11 mouse cellular contexts compared by ENCODE assay signal in genomic region chr17:26549148-26549809, GRCm38 (mm10). TPM values are rescaled to one million over a fixed set of nuclear protein-coding genes. Genes with fewer than 3 reads are reported as not detected.
A peak's percentile ranks its signal among the peaks of the same experiment; 100 is the strongest.
DNase-seq lines count a peak whose midpoint lies in the region; ATAC-seq and TF ChIP-seq lines count a peak whose summit lies in the region.
"Had no signal": no experiment of that assay in that cellular context is flagged by ENCODE, and none has a peak within 500 bp of the region (broad histone marks: within the 10 kb centered on the region; RNA-seq: fewer than 3 reads in every experiment).

No protein-coding gene starts in this region.

- no peak for ATAC-seq in neural tube, embryonic 12.5 days (ENCODE audit: low FRiP score, low read depth)
- ATAC-seq in erythroblast, adult 5-6 weeks (replicated peaks; ENCODE audit: low FRiP score, poor library complexity, severe bottlenecking), result peak; percentile 38; the same call in 1 of the 2 replicates
- no peak for ATAC-seq in limb, embryonic 14.5 days (ENCODE audit: low FRiP score, low read depth)
- no peak for ATAC-seq in hindbrain, embryonic 16.5 days

- H3K36me3 ChIP-seq in neural tube, embryonic 12.5 days, result no peaks in the 10 kb centered on the region
- H3K36me3 ChIP-seq in limb, embryonic 14.5 days (ENCODE audit: control insufficient read depth, insufficient read depth, low read length), result no peaks in the 10 kb centered on the region
- no peaks in the 10 kb centered on the region for H3K36me3 ChIP-seq in hindbrain, embryonic 16.5 days (ENCODE audit: control insufficient read depth, insufficient read depth, low read length)
- H3K36me3 ChIP-seq: hindbrain, embryonic 15.5 days; liver, embryonic 15.5 days had no signal

- no peak overlapping the region for H3K9ac ChIP-seq in neural tube, embryonic 12.5 days
- no peak overlapping the region for H3K9ac ChIP-seq in limb, embryonic 14.5 days (ENCODE audit: low read depth, low read length, severe bottlenecking)
- H3K9ac ChIP-seq in hindbrain, embryonic 16.5 days (ENCODE audit: low read depth, low read length), result no peak overlapping the region
- H3K9ac ChIP-seq: hindbrain, embryonic 15.5 days; liver, embryonic 15.5 days had no signal

- TF ChIP-seq POLR2A in limb, embryonic 14.5 days (IDR thresholded peaks at IDR 0.05; ENCODE audit: borderline replicate concordance, extremely low read depth, insufficient read depth, insufficient read length), result no peak

- peaks cover 7% of the 10 kb centered on the region; the same call in 1 of the 2 replicates for H3K27me3 ChIP-seq in neural tube, embryonic 12.5 days (replicated peaks)
- H3K27me3 ChIP-seq in limb, embryonic 14.5 days (ENCODE audit: control insufficient read depth, insufficient read depth, low read length), result 0 out of 2 replicates have a peak, but pooled peaks cover 5% of the 10 kb centered on the region
- no peaks in the 10 kb centered on the region; the same call in 1 of the 2 replicates for H3K27me3 ChIP-seq in hindbrain, embryonic 16.5 days (replicated peaks; ENCODE audit: control insufficient read depth, insufficient read depth, low read length)
- H3K27me3 ChIP-seq: hindbrain, embryonic 15.5 days had no signal

- 0 out of 2 replicates have a peak, but pooled peaks cover 4% of the 10 kb centered on the region for H3K4me1 ChIP-seq in neural tube, embryonic 12.5 days
- H3K4me1 ChIP-seq in limb, embryonic 14.5 days (ENCODE audit: control insufficient read depth, insufficient read depth, low read length), result peaks cover 3% of the 10 kb centered on the region; the same call in 1 of the 2 replicates
- H3K4me1 ChIP-seq in hindbrain, embryonic 16.5 days (ENCODE audit: control insufficient read depth, insufficient read depth, low read depth, low read length), result no peaks in the 10 kb centered on the region; the same call in 1 of the 2 replicates
- H3K4me1 ChIP-seq: hindbrain, embryonic 15.5 days had no signal

- WGBS in neural tube, embryonic 12.5 days, result 13% methylated on average over 12 of the region's 12 CpGs
- WGBS in limb, embryonic 14.5 days, result 9% methylated on average over 12 of the region's 12 CpGs
- 15% methylated on average over 12 of the region's 12 CpGs for WGBS in hindbrain, embryonic 16.5 days

- H3K4me2 ChIP-seq in neural tube, embryonic 12.5 days (replicated peaks), result 0 out of 2 replicates have a peak overlapping the region, but pooled peaks have one; percentile 10
- H3K4me2 ChIP-seq in limb, embryonic 14.5 days (replicated peaks; ENCODE audit: low read depth, low read length, severe bottlenecking), result 0 out of 2 replicates have a peak overlapping the region, but pooled peaks have one; percentile 5
- no peak overlapping the region for H3K4me2 ChIP-seq in hindbrain, embryonic 16.5 days (ENCODE audit: low read length)
- H3K4me2 ChIP-seq: hindbrain, embryonic 15.5 days; liver, embryonic 15.5 days had no signal

- no peaks in the 10 kb centered on the region for H3K9me3 ChIP-seq in neural tube, embryonic 12.5 days
- no peaks in the 10 kb centered on the region for H3K9me3 ChIP-seq in limb, embryonic 14.5 days (ENCODE audit: control insufficient read depth, low read length)
- no peaks in the 10 kb centered on the region for H3K9me3 ChIP-seq in hindbrain, embryonic 16.5 days (ENCODE audit: control insufficient read depth, low read length)
- H3K9me3 ChIP-seq: hindbrain, embryonic 15.5 days; liver, embryonic 15.5 days had no signal

- no peak overlapping the region for H3K4me3 ChIP-seq in neural tube, embryonic 12.5 days
- no peak overlapping the region for H3K4me3 ChIP-seq in limb, embryonic 14.5 days (replicated peaks; ENCODE audit: low read length)
- H3K4me3 ChIP-seq in hindbrain, embryonic 16.5 days (ENCODE audit: low read length), result no peak overlapping the region
- H3K4me3 ChIP-seq: hindbrain, embryonic 15.5 days; liver, embryonic 15.5 days had no signal

- no peak for DNase-seq in neural tube, embryonic 10.5 days (ENCODE audit: extremely low spot score, low spot score)
- DNase-seq in limb, embryonic 14.5 days (ENCODE audit: low spot score), result peak; percentile 18
- DNase-seq in yolk sac, embryonic 10.5 days (ENCODE audit: low spot score), result peak; percentile 55
- DNase-seq in gastrocnemius, adult 8-10 months (ENCODE audit: low spot score in 2 of 2), result no peak
- DNase-seq in thymus, postnatal 0 days (ENCODE audit: low spot score), result no peak
- DNase-seq: adrenal gland, adult 2 months had no signal

- H3K27ac ChIP-seq in neural tube, embryonic 12.5 days, result no peak overlapping the region
- no peak overlapping the region for H3K27ac ChIP-seq in limb, embryonic 14.5 days (replicated peaks; ENCODE audit: low read depth, low read length)
- no peak overlapping the region for H3K27ac ChIP-seq in hindbrain, embryonic 16.5 days (ENCODE audit: low read depth, low read length)
- H3K27ac ChIP-seq: hindbrain, embryonic 15.5 days; liver, embryonic 15.5 days had no signal

RNA-seq across cellular contexts. Expression of gene Ergic1, which starts 12.0 kb away (rescaled TPM):
- 85.1 and 86.8 TPM in 2 replicates for polyA plus RNA-seq in neural tube, embryonic 12.5 days (2016; fragmentation: Nextera tagmentation; extraction: Ambion mirVana)
- 23.4 and 26.1 TPM in 2 replicates for total RNA-seq in erythroblast, adult 5-6 weeks (2015; ENCODE audit: low replicate concordance)
- total RNA-seq in erythroblast, adult 5-6 weeks (2017; ENCODE audit: low replicate concordance), result 2.1 and 10.3 TPM in 2 replicates
- polyA plus RNA-seq in limb, embryonic 14.5 days (2012; rRNA removed), result 222 and 267 TPM in 2 replicates
- 156 and 157 TPM in 2 replicates for polyA plus RNA-seq in limb, embryonic 14.5 days (2014; fragmentation: Nextera tagmentation; extraction: Ambion mirVana)
- total RNA-seq in gastrocnemius, adult 8-10 months (2022), result 10 to 100 TPM; 42.1 to 62.2 (median 50.9) TPM
- polyA plus RNA-seq in thymus, postnatal 0 days (2015; fragmentation: Nextera tagmentation; extraction: Ambion mirVana), result 64.6 and 70.2 TPM in 2 replicates
- polyA plus RNA-seq in hindbrain, embryonic 16.5 days (2015; fragmentation: Nextera tagmentation; extraction: Ambion mirVana), result 97.0 and 106 TPM in 2 replicates

RNA-seq across cellular contexts. Expression of gene Dusp1, which starts 12.6 kb away (rescaled TPM):
- 33.6 and 36.8 TPM in 2 replicates for polyA plus RNA-seq in neural tube, embryonic 12.5 days (2016; fragmentation: Nextera tagmentation; extraction: Ambion mirVana)
- total RNA-seq in erythroblast, adult 5-6 weeks (2015; ENCODE audit: low replicate concordance), result 54.8 and 66.0 TPM in 2 replicates
- 9.5 and 13.1 TPM in 2 replicates for total RNA-seq in erythroblast, adult 5-6 weeks (2017; ENCODE audit: low replicate concordance)
- polyA plus RNA-seq in limb, embryonic 14.5 days (2012; rRNA removed), result 29.6 and 45.2 TPM in 2 replicates
- 25.0 and 27.7 TPM in 2 replicates for polyA plus RNA-seq in limb, embryonic 14.5 days (2014; fragmentation: Nextera tagmentation; extraction: Ambion mirVana)
- total RNA-seq in gastrocnemius, adult 8-10 months (2022), result 10 to 100 TPM; 49.6 to 99.2 (median 59.4) TPM
- 22.4 and 26.4 TPM in 2 replicates for polyA plus RNA-seq in thymus, postnatal 0 days (2015; fragmentation: Nextera tagmentation; extraction: Ambion mirVana)
- 27.1 and 29.0 TPM in 2 replicates for polyA plus RNA-seq in hindbrain, embryonic 16.5 days (2015; fragmentation: Nextera tagmentation; extraction: Ambion mirVana)

Comparison
In these comparisons a context has a peak if more than half of its experiments do, and no peak if none do; other contexts are left out.
1. DNase-seq: peak in limb, embryonic 14.5 days (single experiment) and yolk sac, embryonic 10.5 days (single experiment); none in neural tube, embryonic 10.5 days (single experiment), gastrocnemius, adult 8-10 months (0 of 2) and thymus, postnatal 0 days (single experiment).